Mouse (Mus musculus) spleen, adult 2 months (tissue): Measurements from ENCODE around the gene Dus2.

Experiments used
- CTCF ChIP-seq: fragments of 200-500 bp; IDR thresholded peaks from 2 replicates; pipeline ENCODE4 v1.5.1; 2011; ENCODE audit warnings: mild to moderate bottlenecking, inconsistent platforms; ENCODE audit not compliant: insufficient read depth, insufficient read length, insufficient replicate concordance; ENCODE audit errors: extremely low read depth
- POLR2A ChIP-seq: fragments of 200-500 bp; IDR thresholded peaks from 2 replicates; pipeline ENCODE4 v1.6.1; 2011; ENCODE audit warnings: low read depth, low read length, inconsistent platforms

DNA sequence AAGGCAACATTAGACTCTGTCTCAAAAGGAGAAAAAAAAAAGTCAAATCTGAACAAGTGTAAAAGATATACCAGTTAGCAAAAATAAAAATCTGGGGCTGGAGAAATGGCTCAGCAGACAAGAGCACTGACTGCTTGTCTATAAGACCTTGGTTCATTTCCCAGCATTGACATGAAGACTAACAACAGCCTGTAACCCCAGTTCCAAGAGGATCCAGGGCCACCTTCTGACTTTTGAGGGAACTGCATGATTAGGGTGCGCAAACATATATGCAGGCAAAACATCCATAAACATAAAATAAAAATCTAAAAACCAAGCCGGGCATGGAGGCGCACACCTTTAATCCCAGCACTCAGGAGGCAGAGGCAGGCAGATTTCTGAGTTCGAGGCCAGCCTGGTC, 15.3 kb downstream of the Dus2 start:
- no peak for TF ChIP-seq POLR2A
- TF ChIP-seq CTCF = no peak
